Mouse (Mus musculus): ENCODE measurements around the gene Suclg2.

- TF ChIP-seq POLR2A (IDR thresholded peaks at IDR 0.05; ENCODE audit: low read depth, low read length) (no peak), CTCF (conservative IDR thresholded peaks at IDR 0.05; ENCODE audit: insufficient read depth, insufficient read length, low read depth, low read length) (no peak)
These were observed 136.7 kb downstream of the Suclg2 start for GRCm38 (mm10) chr6:95581893-95582292.

Data from kidney, adult 2 months (tissue).